Mouse (Mus musculus) monocyte, adult 5-6 weeks (primary cell): ENCODE data around the gene Hexim1. TPM values are rescaled to one million over a fixed set of nuclear protein-coding genes. Genes with fewer than 3 reads are reported as not detected.

Experiments used
- ATAC-seq: fragments of 153-309, 156-312 bp; replicated peaks from 2 replicates; pipeline ENCODE4 v1.8.0; 2017; ENCODE audit warnings: mild to moderate bottlenecking; ENCODE audit not compliant: low TSS enrichment, insufficient number of reproducible peaks, severe bottlenecking, poor library complexity, low FRiP score
- total RNA-seq: library from RNA; stranded (forward); fragments of 200-1000, 200-491, 200-594 nt; gene quantifications from 3 replicates; pipeline ENCODE4 v1.2.3, GENCODE M21; 2017

Hexim1 gene
- total RNA-seq, 1 experiment from 2014 or later, result 96.2 TPM

GRCm38 (mm10) chr11:103114270-103114943 lies 1.6 kb upstream of the Hexim1 start:
- ATAC-seq, result no peak

- ATAC-seq, result peak; percentile 41
These were observed 646 bp upstream of the Hexim1 start for GRCm38 (mm10) chr11:103115163-103116007.

DNA sequence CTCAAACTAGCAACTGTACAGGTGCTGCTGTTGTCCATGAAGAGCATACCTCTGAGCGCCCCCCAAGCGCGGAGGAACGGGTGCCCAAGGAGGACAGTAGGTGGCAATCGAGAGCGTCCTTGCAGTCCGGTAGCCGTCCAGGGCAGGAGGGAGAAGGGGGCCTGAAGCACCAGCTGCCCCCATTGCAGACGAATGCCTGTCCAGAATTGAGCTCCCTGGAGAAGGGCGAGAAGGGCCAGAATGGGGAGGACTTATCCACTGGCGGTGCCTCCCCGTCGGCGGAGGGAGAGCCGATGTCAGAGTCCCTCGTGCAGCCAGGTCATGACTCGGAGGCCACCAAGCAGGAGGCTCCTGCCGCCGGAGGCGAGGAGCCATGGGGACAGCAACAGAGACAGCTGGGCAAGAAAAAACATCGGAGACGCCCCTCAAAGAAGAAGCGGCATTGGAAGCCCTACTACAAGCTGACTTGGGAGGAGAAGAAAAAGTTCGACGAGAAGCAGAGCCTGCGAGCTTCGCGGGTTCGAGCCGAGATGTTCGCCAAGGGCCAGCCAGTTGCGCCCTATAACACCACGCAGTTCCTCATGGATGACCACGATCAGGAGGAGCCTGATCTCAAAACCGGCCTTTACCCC lies 1.0 kb downstream of the Hexim1 start:
- peak; percentile 22; the same call in 1 of the 2 replicates for ATAC-seq

DNA sequence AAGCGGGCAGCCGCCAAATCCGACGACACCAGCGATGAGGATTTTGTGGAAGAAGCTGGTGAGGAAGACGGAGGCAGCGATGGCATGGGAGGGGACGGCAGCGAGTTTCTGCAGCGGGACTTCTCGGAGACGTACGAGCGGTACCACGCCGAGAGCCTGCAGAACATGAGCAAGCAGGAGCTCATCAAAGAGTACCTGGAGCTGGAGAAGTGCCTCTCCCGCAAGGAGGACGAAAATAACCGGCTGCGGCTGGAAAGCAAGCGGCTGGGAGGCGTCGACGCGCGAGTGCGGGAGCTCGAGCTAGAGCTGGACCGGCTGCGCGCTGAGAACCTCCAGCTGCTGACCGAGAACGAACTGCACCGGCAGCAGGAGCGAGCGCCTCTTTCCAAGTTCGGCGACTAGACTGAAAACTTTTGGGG lies 1.6 kb downstream of the Hexim1 start:
- ATAC-seq, result no peak

DNA sequence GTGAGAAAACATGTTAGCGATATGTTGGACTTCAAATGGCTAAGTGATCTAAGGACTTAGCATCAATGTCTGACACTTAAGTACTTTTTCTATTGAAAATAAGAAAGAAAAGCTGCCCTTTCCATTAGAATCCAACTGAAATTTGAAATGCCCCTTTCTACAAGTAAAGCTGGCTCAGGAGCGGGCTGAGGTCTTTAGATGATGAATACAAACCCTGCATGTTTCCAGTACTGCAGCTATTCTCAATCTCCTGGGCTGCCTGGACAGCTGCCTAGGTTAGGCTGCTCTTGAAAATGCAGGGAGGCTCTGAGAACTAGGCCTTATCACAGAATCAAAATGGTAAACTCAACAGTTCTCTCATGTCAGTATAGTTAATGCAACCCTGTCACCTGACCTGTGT lies 2.8 kb downstream of the Hexim1 start:
- no peak for ATAC-seq

DNA sequence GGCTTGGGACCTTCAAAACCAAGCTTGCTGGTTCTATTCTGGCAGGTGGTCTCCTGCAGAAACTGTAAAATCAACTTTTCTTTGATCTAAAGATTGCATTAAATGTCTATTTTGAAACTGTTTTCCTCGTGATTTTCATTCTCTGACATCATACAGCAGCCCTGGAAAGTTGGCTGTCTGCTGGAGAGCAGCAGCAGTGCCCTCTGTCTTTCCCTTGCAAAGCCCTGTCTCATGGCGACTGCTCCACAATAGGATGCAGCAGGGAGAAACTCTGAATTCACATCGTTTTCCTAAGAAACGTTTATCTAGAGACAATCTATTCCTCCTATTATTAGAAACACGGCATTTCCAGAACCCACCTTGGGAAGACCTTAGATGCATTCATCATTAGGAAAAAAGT lies 3.6 kb downstream of the Hexim1 start:
- ATAC-seq, result no peak

DNA sequence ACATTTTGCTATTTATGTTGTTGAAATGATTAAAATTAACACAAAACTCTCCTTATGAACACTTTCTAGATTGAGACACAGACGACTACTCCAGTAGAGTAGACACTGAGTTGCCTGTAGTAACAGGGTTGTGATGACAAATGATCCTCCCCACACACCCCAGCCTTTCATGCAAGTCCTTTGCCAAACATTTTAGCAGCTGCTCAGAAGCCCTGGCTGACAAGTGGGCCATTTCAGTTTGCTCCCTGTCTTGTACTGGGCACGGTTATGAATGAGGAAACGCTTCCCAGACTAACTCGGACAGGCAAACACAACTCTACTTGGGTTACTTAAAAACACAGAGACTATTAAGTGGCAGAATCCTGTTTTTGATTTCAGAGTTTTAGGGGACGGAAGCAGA lies 4.3 kb downstream of the Hexim1 start:
- no peak for ATAC-seq

- peak; percentile 10 for ATAC-seq
These were observed 15.9 kb downstream of the Hexim1 start, which contains the start of gene Hexim2 for GRCm38 (mm10) chr11:103131701-103132575. Gene Hexim2, plus strand, starts transcription at chr11:103132429.

DNA sequence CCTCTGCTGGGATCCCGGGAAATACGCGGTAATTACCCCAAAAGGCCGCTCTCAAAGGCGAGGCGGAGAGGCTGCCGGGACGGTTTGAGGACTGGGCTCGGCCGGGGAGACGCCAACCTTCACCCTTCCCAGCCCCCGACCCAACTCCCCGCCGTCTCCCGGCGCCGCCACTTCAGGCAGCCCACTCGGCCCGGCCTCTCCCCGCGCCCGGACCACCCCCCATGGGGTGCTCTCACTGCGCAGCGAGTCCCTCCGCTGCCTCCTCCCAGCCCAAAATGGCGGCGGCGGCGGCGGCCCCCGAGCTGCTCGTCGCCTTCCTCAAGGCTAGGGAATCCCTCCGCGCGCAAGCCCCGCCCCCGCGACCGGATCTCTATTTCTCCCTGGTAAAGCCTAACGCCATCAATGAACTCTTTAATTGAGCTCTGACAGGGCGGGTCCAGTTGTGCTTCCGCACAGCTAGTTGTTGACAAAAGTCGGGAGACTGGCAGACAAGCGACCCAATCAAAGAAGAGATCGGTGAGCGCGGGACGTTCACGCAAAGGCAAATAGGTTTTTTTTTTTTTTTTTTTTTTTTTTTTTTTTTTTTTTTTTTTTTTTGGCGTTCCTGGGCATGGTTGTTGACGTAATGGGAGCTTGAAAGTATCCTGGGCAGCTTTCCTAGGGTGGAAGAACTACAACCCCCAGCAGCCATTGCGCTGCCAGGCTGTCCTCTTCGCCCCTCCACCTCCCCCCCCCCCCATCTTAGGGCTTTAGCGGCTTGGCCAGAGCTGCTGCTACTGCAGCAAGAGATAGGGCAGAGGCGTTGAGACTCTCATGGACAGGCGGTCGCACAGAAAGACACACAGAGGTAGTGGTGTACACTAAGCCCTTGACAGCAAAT lies 16.8 kb downstream of the Hexim1 start:
- ATAC-seq, result peak; percentile 95

DNA sequence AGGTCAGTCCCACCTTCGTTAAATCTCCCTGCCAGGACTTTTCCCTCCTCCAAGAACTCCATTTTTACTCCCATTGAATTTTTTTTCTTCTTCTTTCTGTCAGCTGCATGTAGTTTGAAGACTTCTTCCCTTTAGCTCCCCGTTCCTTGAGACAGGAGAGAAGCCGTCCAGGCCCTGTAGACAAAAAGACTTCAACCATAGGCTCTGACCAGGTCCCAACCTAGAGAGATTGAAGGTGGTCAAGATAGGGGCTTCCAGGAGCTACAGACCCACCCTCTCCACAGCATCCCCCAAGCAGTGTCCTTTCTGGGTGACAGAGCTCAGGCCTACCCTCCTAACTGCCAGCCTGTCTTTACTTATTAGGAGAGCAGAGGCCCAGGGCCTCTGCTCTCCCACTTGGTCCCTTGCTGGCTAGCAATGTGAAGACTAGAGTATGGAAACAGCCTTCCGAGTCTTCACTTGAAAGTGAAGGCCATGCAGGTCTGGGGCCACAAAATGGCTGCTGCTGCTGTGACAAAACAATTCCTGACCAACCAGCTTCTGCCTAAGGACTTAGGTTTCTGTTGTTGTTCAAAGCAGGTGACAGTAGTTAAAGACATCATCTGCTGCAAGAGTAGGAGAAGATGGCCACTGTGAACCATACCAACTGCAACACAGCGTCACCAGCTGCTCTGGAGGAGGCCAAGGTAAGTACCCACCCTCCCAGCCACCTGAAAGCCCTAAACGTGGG lies 17.6 kb downstream of the Hexim1 start:
- ATAC-seq, result no peak

DNA sequence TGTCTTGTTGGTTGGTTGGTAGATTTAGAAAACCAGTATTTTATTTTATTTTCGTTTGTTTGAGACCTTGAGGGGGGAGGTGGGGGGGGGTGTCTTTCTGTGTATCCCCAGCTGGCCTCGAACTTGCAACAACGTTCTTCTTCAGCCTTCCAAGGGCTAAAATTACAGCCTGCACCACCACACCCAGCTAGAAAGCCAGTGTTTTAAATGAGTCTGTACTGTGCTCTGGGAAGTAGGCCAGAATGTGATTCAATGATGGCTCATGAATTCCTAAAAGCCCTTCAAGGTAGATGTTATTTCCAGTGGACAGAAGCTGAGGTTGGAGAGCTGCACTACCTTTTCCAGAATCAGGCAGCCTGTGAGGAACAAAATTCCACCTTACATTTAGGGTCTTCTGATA lies 18.2 kb downstream of the Hexim1 start:
- ATAC-seq, result no peak

DNA sequence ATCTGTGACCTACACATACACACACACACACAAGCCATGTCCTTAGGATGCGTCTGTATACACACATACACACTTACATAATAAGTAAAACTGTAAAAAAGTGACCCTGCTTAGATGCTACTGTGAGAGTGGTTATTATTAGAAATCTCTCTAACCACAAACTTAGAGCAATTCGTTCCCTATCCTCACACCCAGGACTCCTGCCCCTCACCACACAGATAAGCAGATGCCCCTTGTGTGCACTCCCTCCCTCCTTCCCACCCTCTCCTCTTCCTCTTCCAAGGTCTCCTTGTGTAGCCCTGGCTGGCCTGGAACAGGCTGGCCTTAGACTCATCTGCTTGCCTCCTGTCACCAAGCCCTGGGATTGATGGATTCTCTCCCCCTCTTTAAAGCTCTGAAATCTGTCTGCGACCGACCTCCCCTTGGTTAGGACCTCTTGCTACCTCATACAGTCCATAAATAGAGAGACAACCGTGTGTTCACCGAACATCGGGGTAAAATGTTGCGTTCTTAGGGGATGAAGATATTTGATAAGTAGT lies 20.1 kb downstream of the Hexim1 start:
- no peak for ATAC-seq

GRCm38 (mm10) chr11:103139951-103140762 lies 24.1 kb downstream of the Hexim1 start:
- no peak for ATAC-seq

GRCm38 (mm10) chr11:103140763-103141100 lies 24.7 kb downstream of the Hexim1 start:
- no peak for ATAC-seq

DNA sequence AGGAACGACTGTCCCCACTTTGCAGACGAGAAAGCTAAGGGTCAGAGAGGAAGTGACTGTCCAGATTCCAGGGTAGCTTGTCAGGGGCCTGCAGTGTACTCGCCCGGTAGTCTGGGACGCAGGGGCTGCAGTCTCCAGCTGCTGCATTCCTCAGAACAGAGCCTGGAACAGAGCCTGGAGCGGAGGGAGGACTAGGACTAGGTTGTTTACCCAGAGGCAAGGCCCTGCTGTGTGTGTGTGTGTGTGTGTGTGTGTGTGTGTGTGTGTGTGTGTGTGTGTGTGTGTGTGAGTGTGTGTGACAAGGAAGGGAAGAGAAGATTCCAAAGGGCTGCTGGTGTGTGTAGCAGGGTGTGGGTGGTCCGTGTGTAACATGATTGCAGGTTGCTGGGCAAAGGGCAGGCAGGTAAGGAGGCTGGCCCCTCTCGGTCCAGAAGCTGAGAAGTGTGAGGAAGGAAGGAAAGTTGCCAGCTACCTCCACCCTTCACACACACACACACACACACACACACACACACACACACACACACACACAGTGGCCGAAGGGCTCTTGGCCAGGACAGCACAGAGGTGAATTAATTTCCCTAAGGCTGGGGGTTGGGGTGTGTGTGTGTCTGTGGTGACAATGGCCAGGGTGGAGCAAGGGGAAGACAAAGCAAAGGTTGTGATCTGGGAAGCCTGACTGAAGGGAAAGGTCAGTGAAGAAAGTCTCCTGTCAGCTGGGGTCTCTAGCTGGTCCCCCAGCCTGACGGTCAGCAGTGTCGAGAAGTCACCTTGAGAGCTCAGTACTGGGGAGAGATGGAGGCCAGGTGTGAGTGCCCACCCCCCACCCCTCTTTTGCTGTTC lies 25.3 kb downstream of the Hexim1 start:
- no peak for ATAC-seq

- ATAC-seq, result no peak
These were observed 25.9 kb downstream of the Hexim1 start for GRCm38 (mm10) chr11:103141944-103142255.
